Mouse (Mus musculus) c-Kit-positive CD71-positive TER-119-negative erythroid progenitor cells, embryonic 14.5 days (primary cell): ENCODE data around the gene 1700016H13Rik.

ENCODE experiments used
- DNase-seq: peaks from one replicate; pipeline ENCODE4 v3.0.0-alpha.2; 2013; ENCODE audit warnings: low read depth

1700016H13Rik gene

GRCm38 (mm10) chr5:103655346-103656118, at the start of gene 1700016H13Rik:
TSS of gene 1700016H13Rik (minus strand) at chr5:103656010.
- peak; percentile 63 for DNase-seq

- DNase-seq = no peak
Measured at GRCm38 (mm10) chr5:103705331-103705730, 49.5 kb upstream of the 1700016H13Rik start.

DNA sequence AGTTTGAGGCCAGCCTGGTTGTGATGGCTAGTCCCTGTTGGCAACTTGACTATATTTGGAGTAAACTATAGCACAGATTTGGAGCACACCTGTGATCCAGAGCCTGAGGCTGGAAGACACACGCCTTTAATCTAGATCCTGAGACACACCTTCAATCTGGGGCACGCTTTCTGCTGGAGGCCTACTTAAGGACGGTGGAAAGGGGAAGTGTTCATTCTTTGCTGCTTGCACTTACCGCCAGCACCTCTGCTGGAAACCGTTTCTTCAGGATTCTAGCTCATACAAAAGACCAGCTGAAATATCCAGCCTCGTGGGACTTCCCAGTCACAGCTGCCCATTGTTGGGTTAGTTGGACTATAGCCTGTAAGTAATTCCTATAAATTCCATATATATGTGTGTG, 46.7 kb upstream of the 1700016H13Rik start:
- no peak for DNase-seq

- DNase-seq = no peak
Measured at GRCm38 (mm10) chr5:103701466-103701865, 45.7 kb upstream of the 1700016H13Rik start.

DNA sequence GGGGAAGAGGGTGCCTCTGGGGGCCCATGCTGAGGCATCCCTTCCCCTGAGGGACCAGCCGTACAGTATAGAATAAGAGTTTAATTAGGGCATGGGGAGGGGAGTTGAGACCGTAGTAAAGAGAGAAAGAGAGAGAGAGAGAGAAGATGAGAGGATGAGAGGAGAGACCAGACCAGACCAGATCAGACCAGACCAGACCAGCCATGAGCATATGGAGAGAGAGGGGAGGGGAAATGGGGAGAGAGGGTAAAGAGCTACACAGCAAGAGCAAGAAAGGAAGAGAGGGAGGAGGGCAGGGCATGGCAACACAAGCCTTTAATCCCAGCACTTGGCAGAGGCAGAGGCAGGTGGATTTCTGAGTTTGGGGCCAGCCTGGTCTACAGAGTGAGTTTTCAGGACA, 44.9 kb upstream of the 1700016H13Rik start:
- DNase-seq = no peak

GRCm38 (mm10) chr5:103699537-103699936, 43.7 kb upstream of the 1700016H13Rik start:
- no peak for DNase-seq

DNA sequence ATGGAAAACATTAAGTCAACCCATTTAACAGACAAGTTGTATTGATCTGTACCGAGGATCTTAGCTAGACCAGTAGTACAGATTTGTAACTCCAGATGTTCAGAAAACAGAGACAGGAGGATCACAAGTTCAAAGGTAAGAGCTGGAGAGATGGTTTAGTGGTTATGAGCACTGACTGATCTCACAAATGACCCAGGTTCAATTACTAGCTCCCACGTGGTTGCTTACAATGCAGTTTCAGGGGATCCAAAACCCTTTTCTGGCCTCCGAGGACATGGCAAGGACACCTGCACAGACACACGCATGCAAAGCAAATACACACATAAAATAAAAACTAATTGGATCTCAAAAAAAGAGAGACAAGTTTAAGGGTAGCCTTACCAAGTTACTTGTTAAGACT, 42.8 kb upstream of the 1700016H13Rik start:
- DNase-seq = no peak

GRCm38 (mm10) chr5:103697875-103698491, 42.2 kb upstream of the 1700016H13Rik start:
- no peak for DNase-seq

- DNase-seq = no peak
Measured at GRCm38 (mm10) chr5:103694094-103694493, 38.3 kb upstream of the 1700016H13Rik start.

- no peak for DNase-seq
Measured at GRCm38 (mm10) chr5:103693041-103693641, 37.3 kb upstream of the 1700016H13Rik start.

- no peak for DNase-seq
Measured at GRCm38 (mm10) chr5:103692531-103693040, 36.8 kb upstream of the 1700016H13Rik start.

- DNase-seq = peak; percentile 72
Measured at GRCm38 (mm10) chr5:103691624-103692530, 36.1 kb upstream of the 1700016H13Rik start, which contains the start of gene Aff1. TSS of gene Aff1 (plus strand) at chr5:103692374.

- DNase-seq = no peak
Measured at GRCm38 (mm10) chr5:103691171-103691570, 35.4 kb upstream of the 1700016H13Rik start.

GRCm38 (mm10) chr5:103690190-103690589, 34.4 kb upstream of the 1700016H13Rik start:
- DNase-seq = no peak

DNA sequence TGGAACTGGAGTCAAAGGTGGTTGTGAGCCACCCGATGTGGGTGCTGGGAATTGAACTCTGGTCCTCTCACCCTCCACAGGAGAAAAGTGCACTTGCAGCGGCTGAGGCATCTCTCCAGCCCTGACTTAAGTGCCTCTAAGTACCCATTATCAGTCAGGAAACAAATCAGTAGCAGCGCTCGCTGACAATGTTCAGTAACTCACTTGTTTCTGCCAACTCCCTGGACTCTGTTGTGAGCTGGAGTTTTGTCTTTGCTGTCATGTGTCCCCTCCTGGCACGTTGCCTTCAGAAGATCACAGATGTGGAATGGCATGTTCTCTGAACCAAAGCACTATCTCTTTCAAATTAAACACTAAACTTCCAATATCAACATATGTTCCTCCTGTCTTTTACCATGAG, 33.8 kb upstream of the 1700016H13Rik start:
- DNase-seq = no peak

- DNase-seq = no peak
Measured at GRCm38 (mm10) chr5:103681824-103682223, 26.0 kb upstream of the 1700016H13Rik start.

- peak; percentile 64 for DNase-seq
Measured at GRCm38 (mm10) chr5:103680381-103680780, 24.6 kb upstream of the 1700016H13Rik start.

GRCm38 (mm10) chr5:103678974-103679373, 23.2 kb upstream of the 1700016H13Rik start:
- no peak for DNase-seq

DNA sequence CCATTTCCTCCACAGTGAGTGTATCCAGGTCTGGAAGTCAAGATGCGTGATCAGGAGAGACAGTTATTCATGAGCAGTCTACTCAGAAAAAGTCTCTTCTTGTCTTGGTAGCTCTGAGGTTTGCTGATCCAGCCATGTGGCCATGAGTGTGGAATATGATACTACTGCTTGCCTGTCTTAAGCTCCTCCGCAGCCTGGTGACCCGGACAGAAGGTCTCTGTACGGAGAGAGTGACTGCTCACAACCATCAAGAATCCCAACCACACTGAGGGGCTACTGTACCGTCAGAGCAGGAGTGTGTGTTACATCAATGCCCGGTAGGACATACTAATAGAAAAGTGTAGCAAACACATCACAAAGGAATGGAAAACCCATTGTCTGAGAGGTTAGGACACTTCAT, 22.1 kb upstream of the 1700016H13Rik start:
- DNase-seq = no peak

- DNase-seq = no peak
Measured at GRCm38 (mm10) chr5:103676289-103676881, 20.6 kb upstream of the 1700016H13Rik start.

GRCm38 (mm10) chr5:103674482-103674881, 18.7 kb upstream of the 1700016H13Rik start:
- no peak for DNase-seq
